Mouse (Mus musculus): ENCODE measurements at regions not wholly inside any gene's neighbourhood (a gene's known extent, or its start where the extent isn't known, plus 50 kb on each side); places are given as distances from the start of the nearest gene placed in this dataset.
A peak's percentile ranks its signal among the peaks of the same experiment; 100 is the strongest.
"Not testable (repeated sequence)": the region's sequence is repeated elsewhere in the genome, so short reads cannot be mapped to it uniquely, and the experiment has no call there.

DNA sequence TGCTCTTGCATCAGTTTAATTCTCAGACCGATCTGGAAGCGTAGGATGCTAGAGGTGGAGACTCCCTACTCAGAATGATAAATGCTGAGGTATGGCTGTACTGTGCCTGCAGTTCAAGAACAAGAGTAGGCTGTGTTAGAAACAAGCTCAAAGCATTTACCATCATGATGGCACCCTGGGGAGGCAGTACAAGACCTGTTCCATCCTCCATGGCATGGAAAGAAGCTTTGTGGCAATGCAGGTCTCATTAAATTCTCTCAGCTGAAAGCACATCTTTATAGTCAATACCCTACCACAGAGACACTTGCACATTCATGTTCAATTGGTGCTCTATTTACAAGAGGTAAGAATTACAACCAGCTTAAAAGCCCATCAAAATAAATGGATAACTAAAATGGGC, 209.5 kb downstream of the Tbl1xr1 start:
- DNase-seq (ENCODE audit: low read depth, low spot score): peak; percentile 25

DNA sequence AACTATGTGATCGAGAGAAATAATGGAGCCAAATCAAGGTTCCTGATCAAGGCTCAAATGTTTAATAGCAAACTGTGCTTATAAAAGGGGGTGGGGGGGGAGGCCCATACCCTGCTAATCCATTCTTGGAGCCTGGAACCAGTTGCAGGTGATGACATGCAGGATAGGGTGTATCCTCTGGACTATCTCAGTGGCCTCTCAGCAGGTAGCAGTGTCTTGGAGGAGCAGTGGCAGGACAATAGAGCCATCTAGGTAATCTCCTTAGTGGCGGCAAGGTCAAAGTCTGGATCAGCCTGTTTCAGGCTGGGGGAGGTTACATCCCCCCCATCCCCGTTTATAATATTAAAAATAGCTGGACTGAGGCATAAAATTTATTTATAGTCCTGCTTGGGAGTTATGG, 217.0 kb downstream of the Tbl1xr1 start:
- peak; percentile 89 for DNase-seq (ENCODE audit: low read depth, low spot score)

DNA sequence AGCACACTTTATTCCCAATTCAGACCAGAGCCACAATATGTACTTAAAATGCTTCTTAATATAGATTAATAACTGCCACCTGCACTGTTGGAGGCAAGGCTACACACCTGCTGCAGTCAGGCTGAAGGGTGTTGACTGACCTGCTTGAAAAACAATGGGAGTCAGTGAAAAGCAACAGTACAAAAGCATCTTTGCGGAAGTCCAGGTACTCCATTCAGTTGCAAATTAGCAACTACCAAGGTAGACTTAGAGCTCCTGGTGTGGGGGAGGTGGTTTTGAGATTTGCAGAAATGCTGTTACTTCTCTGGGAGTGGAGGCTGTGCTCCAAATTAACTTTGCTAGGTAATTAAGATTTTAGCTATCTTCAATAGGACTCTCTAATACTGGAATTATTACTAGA, 217.6 kb downstream of the Tbl1xr1 start:
- peak; percentile 96 for DNase-seq (ENCODE audit: low read depth, low spot score)

DNA sequence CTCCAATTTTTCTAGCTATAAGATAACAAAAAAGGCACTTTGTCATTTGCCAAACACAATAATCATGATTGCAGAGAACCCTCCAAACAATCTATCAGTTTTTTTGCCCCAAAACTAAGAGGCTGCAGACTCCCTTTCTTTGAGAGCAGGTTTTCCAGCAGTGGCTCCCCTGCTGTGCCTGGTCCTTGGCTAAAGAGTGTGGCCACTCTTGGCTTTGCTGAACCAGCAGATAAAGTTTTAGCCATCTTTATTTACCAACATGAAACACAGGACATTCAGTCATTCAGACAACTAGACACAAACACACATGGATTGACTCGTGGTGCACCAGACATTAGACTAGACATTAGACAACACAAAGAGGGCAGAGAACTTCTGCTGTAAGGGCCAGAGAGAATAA, 220.5 kb downstream of the Tbl1xr1 start:
- DNase-seq (ENCODE audit: low read depth, low spot score): peak; percentile 69

DNA sequence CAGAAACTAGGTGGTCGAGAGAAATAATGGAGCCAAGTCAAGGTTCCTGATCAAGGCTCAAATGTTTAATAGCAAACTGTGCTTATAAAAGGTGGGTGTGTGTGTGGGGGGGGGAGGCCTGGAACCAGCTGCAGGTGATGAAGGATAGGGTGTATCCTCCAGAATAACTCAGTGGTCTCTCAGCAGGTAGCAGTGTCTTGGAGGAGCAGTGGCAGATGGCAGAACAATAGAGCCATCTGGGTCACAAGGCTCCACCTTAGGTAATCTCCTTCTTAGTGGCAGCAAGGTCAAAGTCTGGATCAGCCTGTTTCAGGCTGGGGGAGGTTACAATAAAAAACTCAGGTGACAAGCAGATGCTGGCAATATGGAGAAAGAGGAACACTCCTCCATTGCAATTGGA, 221.4 kb downstream of the Tbl1xr1 start:
- DNase-seq (ENCODE audit: low read depth, low spot score): peak; percentile 98

DNA sequence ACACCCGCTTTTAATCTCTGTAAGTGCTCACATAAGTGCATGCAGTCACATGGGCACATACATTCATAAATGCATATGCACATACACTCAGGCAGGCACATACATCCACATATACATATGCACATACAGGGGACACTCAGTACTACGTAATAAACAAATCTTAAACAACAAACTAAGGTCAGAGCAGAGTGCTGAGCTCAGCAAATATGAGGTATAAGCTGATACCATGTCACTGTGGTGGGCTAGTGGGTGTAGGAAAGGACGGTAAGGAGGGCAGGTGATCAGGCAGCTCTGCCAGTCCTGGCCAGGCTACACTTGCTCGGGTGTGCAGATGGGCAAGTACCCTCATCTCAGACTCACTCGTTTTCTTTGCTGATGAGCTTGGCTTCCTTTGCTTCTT, 224.1 kb downstream of the Tbl1xr1 start:
- no peak for DNase-seq (ENCODE audit: low read depth, low spot score)

DNA sequence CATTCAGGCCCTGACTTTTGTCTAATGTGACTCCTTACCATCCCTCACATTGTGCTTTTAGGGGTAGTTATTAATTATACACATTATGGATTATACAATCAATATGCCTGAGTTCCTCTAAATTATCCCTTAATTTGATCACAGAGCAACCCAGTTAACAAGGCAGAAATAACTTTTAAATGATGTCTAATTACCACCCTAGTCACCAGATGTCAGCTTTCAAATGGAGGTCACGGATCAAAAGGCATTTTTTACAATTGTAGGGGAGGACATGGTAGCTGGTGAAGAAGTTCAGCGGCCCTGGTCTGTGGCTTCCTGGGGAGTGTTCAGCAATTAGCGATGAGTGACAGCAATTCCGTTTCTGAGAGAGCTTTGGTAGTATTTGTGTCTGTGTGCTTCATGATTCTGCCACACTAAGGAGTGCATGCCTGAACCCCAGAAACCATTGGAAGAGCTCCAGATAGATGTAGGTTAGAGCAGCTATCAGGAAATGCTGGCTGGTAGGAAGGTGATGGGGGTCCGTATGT, 225.6 kb downstream of the Tbl1xr1 start:
- DNase-seq (ENCODE audit: low read depth, low spot score): no peak

DNA sequence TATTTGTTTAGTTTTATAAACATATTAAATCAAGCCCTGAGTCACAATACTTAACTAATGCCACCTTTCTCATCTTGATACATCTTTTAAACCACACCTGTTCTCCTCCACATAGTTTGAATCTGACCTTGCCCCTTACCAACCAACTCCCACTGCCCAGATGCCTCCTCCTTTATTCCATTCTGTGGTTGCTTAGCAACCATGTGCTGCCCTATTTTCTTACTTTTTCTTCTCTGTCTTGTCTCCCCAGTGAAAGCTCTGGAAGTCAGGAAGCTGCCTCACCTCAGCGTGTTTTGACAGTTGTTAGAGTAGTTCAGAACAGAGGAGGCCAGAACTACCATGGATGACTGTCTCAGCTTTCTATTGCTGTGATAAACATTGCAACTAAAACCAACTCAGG, 227.7 kb downstream of the Tbl1xr1 start:
- peak; percentile 49 for DNase-seq (ENCODE audit: low read depth, low spot score)

DNA sequence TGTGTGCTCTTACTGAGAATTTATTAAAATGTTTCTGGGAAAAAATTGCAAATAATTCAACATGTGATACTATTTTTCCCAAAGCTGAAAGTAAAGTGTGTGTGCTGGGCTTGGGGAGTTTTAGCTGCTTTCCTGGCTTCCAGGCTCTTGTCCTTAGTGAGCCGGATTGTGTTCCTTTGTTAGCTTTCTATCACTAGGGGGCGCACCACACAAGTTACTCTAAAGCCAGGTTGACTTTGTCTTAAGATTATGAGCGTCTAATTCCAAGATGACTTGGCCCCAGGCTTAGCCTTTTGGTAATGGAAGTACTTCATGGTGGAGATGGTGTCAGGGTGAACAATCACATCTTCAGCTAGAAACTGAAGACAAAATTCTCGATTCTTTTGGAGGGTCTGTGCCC, 230.2 kb downstream of the Tbl1xr1 start:
- DNase-seq (ENCODE audit: low read depth, low spot score): peak; percentile 75

DNA sequence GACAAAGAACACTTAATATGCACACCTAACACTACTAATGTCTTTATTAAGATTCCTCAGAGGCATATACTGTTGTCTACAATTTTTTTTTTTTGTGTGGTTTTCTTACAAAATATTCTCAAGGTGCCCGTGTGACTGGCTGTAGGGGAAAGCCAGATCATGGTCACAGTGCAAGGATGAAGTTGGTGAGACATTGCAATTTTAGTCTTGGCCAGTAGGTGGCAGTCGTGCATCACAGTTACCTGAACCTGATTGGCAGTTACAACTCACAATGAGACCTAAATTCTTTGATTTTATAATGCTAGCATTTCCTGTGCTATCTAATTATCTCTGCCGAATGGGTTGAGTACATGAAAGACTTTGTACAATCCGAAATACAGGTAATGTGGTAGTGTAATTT, 232.5 kb downstream of the Tbl1xr1 start:
- DNase-seq (ENCODE audit: low read depth, low spot score): peak; percentile 77

DNA sequence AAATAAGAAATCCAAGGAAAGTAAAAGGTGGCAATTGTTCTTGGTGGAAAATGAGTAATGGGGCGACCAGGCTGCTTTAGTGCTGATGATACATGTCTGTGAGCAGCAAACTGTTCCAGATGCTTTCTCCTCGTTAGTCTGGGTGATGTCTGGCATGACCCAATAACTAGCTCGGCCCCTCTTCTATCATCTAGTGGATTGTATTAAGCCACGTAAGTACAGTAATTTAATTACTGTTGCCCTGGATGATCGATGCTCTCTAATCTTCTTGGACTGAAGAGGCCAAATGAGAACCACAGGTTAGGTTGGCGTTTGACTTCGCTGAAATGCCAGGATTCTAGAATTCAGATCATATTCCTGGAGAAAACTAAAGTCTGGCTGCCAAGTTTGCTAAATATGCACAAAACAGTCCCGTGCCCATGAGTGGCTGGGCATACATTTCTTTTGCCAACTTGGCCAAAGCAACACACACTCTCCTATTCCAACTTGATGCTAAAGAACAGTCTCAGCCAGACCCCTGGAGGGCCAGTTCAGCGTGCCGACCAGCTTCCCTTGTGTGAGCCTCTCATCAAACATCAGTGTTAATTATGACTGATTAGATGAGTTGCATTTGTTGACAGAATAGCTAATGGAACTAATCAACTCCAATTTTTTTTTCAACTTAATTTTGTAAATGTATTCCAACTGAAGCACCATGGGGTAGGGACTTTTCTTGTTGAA, 240.2 kb downstream of the Tbl1xr1 start:
- no peak for DNase-seq (ENCODE audit: low read depth, low spot score)

DNA sequence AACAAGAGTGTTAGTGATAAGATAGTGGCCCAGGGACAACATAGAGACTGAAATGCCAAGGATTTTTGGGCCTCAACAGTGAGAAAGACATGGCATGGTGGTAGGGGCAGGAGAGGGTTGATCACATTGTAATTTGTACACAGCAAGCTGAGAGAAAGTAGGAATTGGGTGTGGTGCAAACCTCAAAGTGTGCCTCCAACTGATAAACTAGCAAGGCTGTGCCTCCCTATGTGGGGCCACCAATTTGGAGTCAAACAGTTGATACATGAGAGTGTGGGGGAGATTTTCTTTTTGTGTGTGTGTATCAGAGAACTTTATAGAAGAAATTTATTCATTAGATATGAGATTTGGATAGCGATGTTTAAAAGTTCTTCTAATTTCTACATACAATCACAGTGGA, 244.0 kb downstream of the Tbl1xr1 start:
- not testable (repeated sequence) for DNase-seq (ENCODE audit: low read depth, low spot score)

DNA sequence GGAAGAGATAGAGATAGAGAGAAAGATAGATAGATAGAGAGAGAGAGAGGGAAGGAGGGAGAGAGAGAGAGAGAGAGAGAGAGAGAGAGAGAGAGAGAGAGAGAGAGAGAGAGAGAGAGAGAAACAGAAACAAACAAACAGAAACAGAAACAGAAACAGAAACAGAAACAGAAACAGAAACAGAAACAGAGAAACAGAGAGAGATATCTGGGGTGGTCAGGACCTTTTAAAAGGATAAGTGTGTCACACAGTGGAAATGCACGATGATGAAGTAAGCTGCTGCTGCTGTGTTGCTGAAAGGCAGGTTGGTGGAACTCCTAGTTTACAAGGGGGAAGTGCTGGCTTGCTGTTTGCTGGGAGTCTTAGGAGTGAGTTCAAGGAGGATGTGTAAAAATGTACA, 254.8 kb downstream of the Tbl1xr1 start:
- DNase-seq (ENCODE audit: low read depth, low spot score): no peak

Data from R1 (cell line).